Comparison of ENCODE assay signal across 14 mouse cellular contexts in genomic region chr16:15114574-15115230, GRCm38 (mm10).
A peak's percentile ranks its signal among the peaks of the same experiment; 100 is the strongest.
DNase-seq lines count a peak whose midpoint lies in the region; ATAC-seq and TF ChIP-seq lines count a peak whose summit lies in the region.
"Had no signal": no experiment of that assay in that cellular context is flagged by ENCODE, and none has a peak within 500 bp of the region (broad histone marks: within the 10 kb centered on the region; RNA-seq: fewer than 3 reads in every experiment).

No protein-coding gene starts in this region.

- no peak for TF ChIP-seq CTCF in kidney, postnatal 0 days (IDR thresholded peaks at IDR 0.05; ENCODE audit: low read depth)

- H3K4me1 ChIP-seq in kidney, postnatal 0 days (replicated peaks; ENCODE audit: insufficient read depth, low read length), result peaks cover 5% of the 10 kb centered on the region; the same call in 1 of the 2 replicates
- H3K4me1 ChIP-seq in embryonic facial prominence, embryonic 11.5 days (ENCODE audit: control insufficient read depth, insufficient read depth, low read length), result peaks cover 3% of the 10 kb centered on the region; the same call in 1 of the 2 replicates
- peaks cover 24% of the 10 kb centered on the region for H3K4me1 ChIP-seq in limb, embryonic 13.5 days
- no peaks in the 10 kb centered on the region for H3K4me1 ChIP-seq in midbrain, embryonic 11.5 days (ENCODE audit: control insufficient read depth, insufficient read depth, low read length)

- no peak overlapping the region for H3K4me3 ChIP-seq in kidney, postnatal 0 days (replicated peaks; ENCODE audit: low read depth, low read length)
- no peak overlapping the region for H3K4me3 ChIP-seq in embryonic facial prominence, embryonic 11.5 days (ENCODE audit: low read depth, low read length)
- H3K4me3 ChIP-seq in limb, embryonic 13.5 days, result no peak overlapping the region
- H3K4me3 ChIP-seq in midbrain, embryonic 11.5 days (ENCODE audit: low read depth, low read length), result no peak overlapping the region
- H3K4me3 ChIP-seq: layer of hippocampus, adult 2 months had no signal

- 28% methylated on average over 4 of the region's 4 CpGs for WGBS in kidney, postnatal 0 days
- 56% methylated on average over 4 of the region's 4 CpGs for WGBS in embryonic facial prominence, embryonic 11.5 days
- WGBS in limb, embryonic 13.5 days, result 34% methylated on average over 4 of the region's 4 CpGs
- WGBS in midbrain, embryonic 11.5 days, result 82% methylated on average over 4 of the region's 4 CpGs

- intact Hi-C loops in heart, postnatal 14 days (cut with DNase I), result loop anchor here (5.0 kb wide), 2 partner anchors 62 to 183 kb away; no protein-coding TSS in a partner anchor

- H3K27me3 ChIP-seq in kidney, postnatal 0 days (ENCODE audit: insufficient read depth, low read length), result no peaks in the 10 kb centered on the region
- H3K27me3 ChIP-seq in embryonic facial prominence, embryonic 11.5 days (ENCODE audit: control insufficient read depth, insufficient read depth, low read length), result no peaks in the 10 kb centered on the region
- no peaks in the 10 kb centered on the region for H3K27me3 ChIP-seq in limb, embryonic 13.5 days
- no peaks in the 10 kb centered on the region for H3K27me3 ChIP-seq in midbrain, embryonic 11.5 days (ENCODE audit: control insufficient read depth, insufficient read depth, low read length)

- no peaks in the 10 kb centered on the region for H3K9me3 ChIP-seq in kidney, postnatal 0 days (replicated peaks; ENCODE audit: low read length)
- H3K9me3 ChIP-seq in embryonic facial prominence, embryonic 11.5 days (replicated peaks; ENCODE audit: control insufficient read depth, low read length), result no peaks in the 10 kb centered on the region
- H3K9me3 ChIP-seq in limb, embryonic 13.5 days, result no peaks in the 10 kb centered on the region
- no peaks in the 10 kb centered on the region for H3K9me3 ChIP-seq in midbrain, embryonic 11.5 days (ENCODE audit: control insufficient read depth, low read length)

- H3K36me3 ChIP-seq in kidney, postnatal 0 days (ENCODE audit: insufficient read depth, low read length), result no peaks in the 10 kb centered on the region
- H3K36me3 ChIP-seq in embryonic facial prominence, embryonic 11.5 days (replicated peaks; ENCODE audit: control insufficient read depth, insufficient read depth, low read depth, low read length), result no peaks in the 10 kb centered on the region
- H3K36me3 ChIP-seq in limb, embryonic 13.5 days, result no peaks in the 10 kb centered on the region
- no peaks in the 10 kb centered on the region for H3K36me3 ChIP-seq in midbrain, embryonic 11.5 days (ENCODE audit: control insufficient read depth, insufficient read depth, low read length)

- ATAC-seq in kidney, postnatal 0 days (replicated peaks; ENCODE audit: low FRiP score, low read depth), result peak; percentile 4; the same call in 1 of the 2 replicates
- ATAC-seq in embryonic facial prominence, embryonic 11.5 days (replicated peaks; ENCODE audit: insufficient number of reproducible peaks, low FRiP score, low TSS enrichment, low read depth), result 0 out of 2 replicates have a peak, but pooled peaks have one; percentile 39
- peak; percentile 49; the same call in 1 of the 2 replicates for ATAC-seq in limb, embryonic 13.5 days (ENCODE audit: low FRiP score, low read depth)
- no peak for ATAC-seq in midbrain, embryonic 11.5 days (ENCODE audit: low FRiP score)
- no peak for ATAC-seq in granulocyte monocyte progenitor cell, adult 5-6 weeks (replicated peaks; ENCODE audit: poor library complexity, severe bottlenecking)
- ATAC-seq: activated CD4-positive, CD25-positive, alpha-beta regulatory T cell, adult 4 months; inflammation-experienced regulatory T-cells, adult 6 months had no signal

- no peak overlapping the region for H3K27ac ChIP-seq in kidney, postnatal 0 days
- H3K27ac ChIP-seq in embryonic facial prominence, embryonic 11.5 days (replicated peaks; ENCODE audit: low read depth, low read length), result peak overlapping the region; percentile 59; the same call in 1 of the 2 replicates
- H3K27ac ChIP-seq in limb, embryonic 13.5 days, result no peak overlapping the region
- H3K27ac ChIP-seq in midbrain, embryonic 11.5 days (ENCODE audit: low read depth, low read length), result no peak overlapping the region
- H3K27ac ChIP-seq: layer of hippocampus, adult 2 months had no signal

- peak; percentile 43 for DNase-seq in heart, adult 11 months
- no peak for DNase-seq in heart, postnatal 14 days
- no peak for DNase-seq in kidney, postnatal 0 days (ENCODE audit: low spot score)
- DNase-seq in kidney, adult 8-10 months, result no peak
- peak; percentile 10 for DNase-seq in embryonic facial prominence, embryonic 11.5 days (ENCODE audit: low spot score)
- DNase-seq in midbrain, embryonic 11.5 days (ENCODE audit: low spot score, missing footprints), result no peak
- DNase-seq: cerebellum, adult 11 months; gastrocnemius, postnatal 25 days; thymus, postnatal 25 days had no signal

- no peak overlapping the region for H3K4me2 ChIP-seq in kidney, postnatal 0 days (ENCODE audit: low read length)
- no peak overlapping the region for H3K4me2 ChIP-seq in embryonic facial prominence, embryonic 11.5 days (ENCODE audit: low read depth, low read length)
- 0 out of 2 replicates have a peak overlapping the region, but pooled peaks have one; percentile 14 for H3K4me2 ChIP-seq in limb, embryonic 13.5 days (replicated peaks)
- no peak overlapping the region for H3K4me2 ChIP-seq in midbrain, embryonic 11.5 days

- H3K9ac ChIP-seq in kidney, postnatal 0 days (ENCODE audit: low read depth, low read length), result no peak overlapping the region
- H3K9ac ChIP-seq in embryonic facial prominence, embryonic 11.5 days (replicated peaks; ENCODE audit: low read length), result no peak overlapping the region
- 0 out of 2 replicates have a peak overlapping the region, but pooled peaks have one; percentile 25 for H3K9ac ChIP-seq in limb, embryonic 13.5 days
- H3K9ac ChIP-seq in midbrain, embryonic 11.5 days (ENCODE audit: low read length), result no peak overlapping the region

Comparison
In these comparisons a context has a peak if more than half of its experiments do, and no peak if none do; other contexts are left out.
1. DNase-seq: peak in heart, adult 11 months (single experiment) and embryonic facial prominence, embryonic 11.5 days (single experiment); none in heart, postnatal 14 days (0 of 2), kidney, postnatal 0 days (single experiment), kidney, adult 8-10 months (0 of 2) and midbrain, embryonic 11.5 days (single experiment).
2. ATAC-seq: peak in kidney, postnatal 0 days (single experiment), embryonic facial prominence, embryonic 11.5 days (single experiment) and limb, embryonic 13.5 days (single experiment); none in midbrain, embryonic 11.5 days (single experiment) and granulocyte monocyte progenitor cell, adult 5-6 weeks (single experiment).